Mouse (Mus musculus) MEL (cell line): ENCODE measurements at regions not wholly inside any gene's neighbourhood (a gene's known extent, or its start where the extent isn't known, plus 50 kb on each side); places are given as distances from the start of the nearest gene placed in this dataset.

Experiments used
- DNase-seq: peaks from one replicate; pipeline ENCODE4 v3.0.0; 2011; ENCODE audit warnings: low read depth, low spot score
- H3K27ac ChIP-seq: 2 replicates; pipeline ENCODE4 v1.5.1; 2012; ENCODE audit warnings: low read depth, mild to moderate bottlenecking, control low read depth, low read length, moderate library complexity; ENCODE audit not compliant: control insufficient read depth
- H3K27me3 ChIP-seq, 2 experiments: fragments of 150-350 bp in 1 of 2; sonication (generic) in 1 of 2; 2 replicates each; pipeline ENCODE4 v1.6.1; 2012; ENCODE audit warnings: low read length in 2 of 2, mild to moderate bottlenecking in 2 of 2, improper control_type of control experiment in 1 of 2, moderate library complexity in 1 of 2; ENCODE audit not compliant: insufficient read depth in 2 of 2, control insufficient read depth in 1 of 2
- H3K36me3 ChIP-seq, 2 experiments: 2 replicates each; pipeline ENCODE4 v1.6.1; 2012 to 2014; ENCODE audit warnings: low read length in 2 of 2, improper control_type of control experiment in 1 of 2, inconsistent platforms in 1 of 2, mild to moderate bottlenecking in 1 of 2; ENCODE audit not compliant: insufficient read depth in 2 of 2, control insufficient read depth in 1 of 2
- H3K4me1 ChIP-seq, 2 experiments: fragments of 150-350 bp in 1 of 2; sonication (generic) in 1 of 2; 2 replicates each; pipeline ENCODE4 v1.6.1; 2012; ENCODE audit warnings: low read length in 2 of 2, improper control_type of control experiment in 1 of 2, mild to moderate bottlenecking in 1 of 2; ENCODE audit not compliant: insufficient read depth in 2 of 2, control insufficient read depth in 1 of 2
- H3K4me3 ChIP-seq, 2 experiments: fragments of 150-350 bp in 1 of 2; sonication (generic) in 1 of 2; 2 replicates each; pipeline ENCODE4 v1.5.1; 2012; ENCODE audit warnings: low read depth in 2 of 2, low read length in 2 of 2, mild to moderate bottlenecking in 2 of 2, moderate library complexity in 2 of 2, control low read depth in 1 of 2, improper control_type of control experiment in 1 of 2; ENCODE audit not compliant: control insufficient read depth in 1 of 2, insufficient read depth in 1 of 2
- H3K79me2 ChIP-seq: 2 replicates; pipeline ENCODE4 v1.6.1; 2012; ENCODE audit warnings: mild to moderate bottlenecking, low read length, moderate library complexity; ENCODE audit not compliant: control insufficient read depth, poor library complexity, insufficient read depth
- H3K9ac ChIP-seq: 2 replicates; pipeline ENCODE4 v1.6.1; 2012; ENCODE audit warnings: low read depth, mild to moderate bottlenecking, control low read depth, low read length, moderate library complexity; ENCODE audit not compliant: control insufficient read depth, poor library complexity, severe bottlenecking
- H3K9me3 ChIP-seq: fragments of 150-350 bp; sonication (generic); replicated peaks from 2 replicates; pipeline ENCODE4 v1.6.1; 2012; ENCODE audit warnings: mild to moderate bottlenecking, low read length, improper control_type of control experiment, moderate library complexity; ENCODE audit not compliant: insufficient read depth
- CHD1 ChIP-seq: IDR thresholded peaks from 2 replicates; pipeline ENCODE4 v1.6.1; 2012; ENCODE audit warnings: low read depth, mild to moderate bottlenecking, inconsistent platforms, low read length, improper control_type of control experiment
- CHD2 ChIP-seq: IDR thresholded peaks from 2 replicates; pipeline ENCODE4 v1.6.1; 2011; ENCODE audit warnings: low read length, improper control_type of control experiment
- GABPA ChIP-seq: IDR thresholded peaks from 2 replicates; pipeline ENCODE4 v1.6.1; 2012; ENCODE audit warnings: low read depth, mild to moderate bottlenecking, inconsistent platforms, low read length, improper control_type of control experiment, moderate library complexity
- HCFC1 ChIP-seq: IDR thresholded peaks from 2 replicates; pipeline ENCODE4 v1.6.1; 2012; ENCODE audit warnings: low read depth, mild to moderate bottlenecking, inconsistent platforms, low read length, improper control_type of control experiment, moderate library complexity
- MAZ ChIP-seq: IDR thresholded peaks from 2 replicates; pipeline ENCODE4 v1.6.1; 2012; ENCODE audit warnings: low read depth, mild to moderate bottlenecking, inconsistent platforms, low read length, improper control_type of control experiment
- MEF2A ChIP-seq: IDR thresholded peaks from 2 replicates; pipeline ENCODE4 v1.6.1; 2014; ENCODE audit warnings: low read depth, mild to moderate bottlenecking, inconsistent platforms, low read length, improper control_type of control experiment; ENCODE audit not compliant: poor library complexity, insufficient replicate concordance, severe bottlenecking; ENCODE audit errors: extremely low read depth
- MXI1 ChIP-seq: IDR thresholded peaks from 2 replicates; pipeline ENCODE4 v1.6.1; 2011; ENCODE audit warnings: mild to moderate bottlenecking, low read depth, low read length, improper control_type of control experiment
- MYC ChIP-seq: IDR thresholded peaks from 2 replicates; pipeline ENCODE4 v1.6.1; 2011; ENCODE audit warnings: low read depth, mild to moderate bottlenecking, low read length, improper control_type of control experiment, moderate library complexity
- NELFE ChIP-seq: IDR thresholded peaks from 2 replicates; pipeline ENCODE4 v1.6.1; 2011; ENCODE audit warnings: low read depth, low read length, improper control_type of control experiment
- NRF1 ChIP-seq: IDR thresholded peaks from 2 replicates; pipeline ENCODE4 v1.6.1; 2014; ENCODE audit warnings: low read depth, mild to moderate bottlenecking, inconsistent platforms, low read length, improper control_type of control experiment, moderate library complexity; ENCODE audit not compliant: poor library complexity, insufficient read depth, severe bottlenecking
- POLR2AphosphoS2 ChIP-seq: IDR thresholded peaks from 2 replicates; pipeline ENCODE4 v1.6.1; 2011; ENCODE audit warnings: low read length, improper control_type of control experiment
- POLR2AphosphoS5 ChIP-seq: IDR thresholded peaks from 2 replicates; pipeline ENCODE4 v1.6.1; 2012; ENCODE audit warnings: low read depth, borderline replicate concordance, mild to moderate bottlenecking, inconsistent platforms, low read length, moderate library complexity, mixed read lengths
- RAD21 ChIP-seq: IDR thresholded peaks from 2 replicates; pipeline ENCODE4 v1.6.1; 2011; ENCODE audit warnings: mild to moderate bottlenecking, low read depth, low read length, improper control_type of control experiment
- SIN3A ChIP-seq: IDR thresholded peaks from 2 replicates; pipeline ENCODE4 v1.6.1; 2012; ENCODE audit warnings: low read length, improper control_type of control experiment, inconsistent platforms
- SMC3 ChIP-seq: IDR thresholded peaks from 2 replicates; pipeline ENCODE4 v1.6.1; 2011; ENCODE audit warnings: low read depth, low read length, improper control_type of control experiment
- TAL1 ChIP-seq: IDR thresholded peaks from 2 replicates; pipeline ENCODE4 v1.6.1; 2012; ENCODE audit warnings: mild to moderate bottlenecking, inconsistent platforms, low read length, moderate library complexity, mixed read lengths
- TBP ChIP-seq: IDR thresholded peaks from 2 replicates; pipeline ENCODE4 v1.8.0; 2011; ENCODE audit warnings: low read depth, low read length, improper control_type of control experiment
- USF2 ChIP-seq, 2 experiments: IDR thresholded peaks; 2 replicates each; pipeline ENCODE4 v1.6.1; 2011 to 2012; ENCODE audit warnings: improper control_type of control experiment in 2 of 2, low read length in 2 of 2, borderline replicate concordance in 1 of 2, inconsistent platforms in 1 of 2, low read depth in 1 of 2, mild to moderate bottlenecking in 1 of 2; ENCODE audit not compliant: insufficient read depth in 1 of 2
- ZKSCAN1 ChIP-seq: IDR thresholded peaks from 2 replicates; pipeline ENCODE4 v1.6.1; 2012; ENCODE audit warnings: low read depth, mild to moderate bottlenecking, inconsistent platforms, low read length, improper control_type of control experiment, moderate library complexity

DNA sequence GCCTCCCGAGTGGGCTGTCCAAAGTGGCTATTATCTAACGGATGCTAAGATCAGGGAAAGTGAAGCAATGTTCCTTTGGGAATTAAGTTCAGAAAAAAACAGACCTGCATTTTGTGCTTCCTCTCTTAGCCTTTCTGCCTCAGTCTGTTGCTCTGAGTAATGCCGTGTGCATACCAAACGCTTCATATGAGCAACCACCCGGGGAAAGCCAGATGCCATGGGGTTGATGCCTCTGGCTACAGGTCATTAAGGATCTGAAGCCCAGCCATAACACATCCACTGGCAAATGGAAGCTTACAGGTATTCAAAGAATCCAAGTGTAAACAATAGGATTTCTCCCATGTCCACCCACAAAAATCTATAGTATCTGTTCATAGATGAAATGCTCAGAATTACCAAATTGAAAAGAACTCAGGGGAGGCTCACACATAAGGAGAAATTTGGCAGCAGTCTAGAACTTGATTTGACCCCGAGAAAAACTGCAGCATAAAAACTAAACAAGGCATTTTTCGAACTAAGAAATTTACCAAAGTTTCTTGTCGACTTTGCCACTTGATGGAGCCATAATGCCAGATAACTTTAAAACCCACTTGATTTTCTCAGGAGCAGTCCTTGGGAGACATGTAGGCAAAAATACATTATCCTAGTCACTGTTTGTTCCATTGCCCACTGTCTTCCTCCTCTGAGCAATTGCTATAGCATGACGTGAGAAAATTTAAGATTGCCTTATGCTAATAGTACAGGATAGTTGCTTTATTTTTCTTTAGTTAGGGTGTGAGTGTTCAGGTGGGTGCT is 107.8 kb upstream of the Ugt8a start:
- H3K27ac ChIP-seq, result no peak overlapping the region
- DNase-seq, result no peak
- H3K36me3 ChIP-seq, result no peaks in the 10 kb centered on the region
- no peaks in the 10 kb centered on the region for H3K9me3 ChIP-seq
- no peaks in the 10 kb centered on the region for H3K79me2 ChIP-seq
- no peaks in the 10 kb centered on the region for H3K27me3 ChIP-seq
- TF ChIP-seq SMC3 (no peak), CHD1 (no peak), RAD21 (peak; percentile 7), USF2 (IDR thresholded peaks at IDR 0.05; ENCODE audit: borderline replicate concordance in 1 of 2, insufficient read depth in 1 of 2, low read depth in 1 of 2, low read length in 2 of 2) (no peak), TAL1 (no peak), GABPA (no peak)
- TF ChIP-seq, all 39 proteins: peak for 1
- no peak overlapping the region for H3K9ac ChIP-seq
- no peaks in the 10 kb centered on the region for H3K4me1 ChIP-seq
- no peak overlapping the region for H3K4me3 ChIP-seq

GRCm38 (mm10) chr3:126058585-126058984 is 120.2 kb upstream of the Ugt8a start:
- Histone ChIP-seq H3K9me3 (no peaks in the 10 kb centered on the region), H3K27ac (no peak overlapping the region), H3K4me1 (no peaks in the 10 kb centered on the region), H3K27me3 (no peaks in the 10 kb centered on the region), H3K4me3 (no peak overlapping the region), H3K9ac (no peak overlapping the region)
- TF ChIP-seq NELFE (no peak), POLR2AphosphoS2 (no peak), ZKSCAN1 (no peak)
- TF ChIP-seq, all 39 proteins: peak for 0
- Histone ChIP-seq H3K79me2 (no peaks in the 10 kb centered on the region), H3K36me3 (no peaks in the 10 kb centered on the region)
- no peak for DNase-seq

DNA sequence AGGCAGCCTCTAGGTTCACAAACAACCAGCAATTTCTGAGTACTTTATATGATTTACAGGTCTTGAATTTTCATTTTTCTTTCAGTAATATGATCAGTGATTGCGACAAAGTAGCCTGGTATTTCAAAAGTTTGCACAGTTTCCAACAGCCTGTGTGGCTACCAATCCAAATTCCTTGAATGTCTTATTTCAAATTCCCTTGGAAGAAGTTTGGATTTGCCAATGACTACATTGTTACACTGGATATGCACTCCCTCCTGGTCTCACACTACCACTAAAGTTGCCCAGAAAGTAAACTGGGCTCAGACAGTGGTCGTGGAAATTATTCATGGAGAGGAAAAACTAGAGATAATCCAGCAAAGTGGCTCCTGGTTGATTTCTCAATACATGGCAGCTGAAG is 166.7 kb upstream of the Ugt8a start:
- Histone ChIP-seq H3K9me3 (no peaks in the 10 kb centered on the region), H3K36me3 (no peaks in the 10 kb centered on the region), H3K4me3 (no peak overlapping the region), H3K79me2 (no peaks in the 10 kb centered on the region), H3K27ac (no peak overlapping the region), H3K27me3 (no peaks in the 10 kb centered on the region), H3K9ac (no peak overlapping the region), H3K4me1 (no peaks in the 10 kb centered on the region)
- TF ChIP-seq GABPA, result no peak
- TF ChIP-seq HCFC1, result no peak
- TF ChIP-seq CHD2, result no peak
- TF ChIP-seq MXI1, result no peak
- TF ChIP-seq USF2 (IDR thresholded peaks at IDR 0.05; ENCODE audit: borderline replicate concordance in 1 of 2, insufficient read depth in 1 of 2, low read depth in 1 of 2, low read length in 2 of 2), result no peak
- no peak for TF ChIP-seq NELFE
- TF ChIP-seq MYC, result no peak
- no peak for TF ChIP-seq TBP
- no peak for TF ChIP-seq MEF2A
- TF ChIP-seq MAZ, result no peak
- TF ChIP-seq POLR2AphosphoS5, result no peak
- no peak for TF ChIP-seq POLR2AphosphoS2
- TF ChIP-seq SIN3A, result no peak
- no peak for TF ChIP-seq NRF1
- DNase-seq, result no peak
